Mouse (Mus musculus) C2C12 (cell line): ENCODE data around the gene Pgm1.

ENCODE experiments used
- CEBPB ChIP-seq: IDR thresholded peaks from one replicate; pipeline ENCODE4 v1.6.1; 2011; ENCODE audit warnings: low read depth, mild to moderate bottlenecking, control low read depth, moderate library complexity
- CTCF ChIP-seq: IDR thresholded peaks from one replicate; pipeline ENCODE4 v1.5.1; 2011; ENCODE audit not compliant: control insufficient read depth, insufficient read depth, insufficient read length
- FOSL1 ChIP-seq: IDR thresholded peaks from one replicate; pipeline ENCODE4 v1.8.0; 2011; ENCODE audit warnings: mild to moderate bottlenecking, low read length; ENCODE audit not compliant: poor library complexity, insufficient read depth, severe bottlenecking
- MAX ChIP-seq: IDR thresholded peaks from one replicate; pipeline ENCODE4 v1.6.1; 2011; ENCODE audit warnings: mild to moderate bottlenecking, control low read depth
- MYOD1 ChIP-seq: IDR thresholded peaks from one replicate; pipeline ENCODE4 v1.6.1; 2011; ENCODE audit warnings: low read depth; ENCODE audit not compliant: control insufficient read depth, insufficient read length
- MYOG ChIP-seq: IDR thresholded peaks from one replicate; pipeline ENCODE4 v1.6.1; 2011; ENCODE audit not compliant: control insufficient read depth, insufficient read length; ENCODE audit errors: extremely low read depth
- USF1 ChIP-seq: IDR thresholded peaks from one replicate; pipeline ENCODE4 v1.6.1; 2011; ENCODE audit warnings: low read depth, mild to moderate bottlenecking, control low read depth, moderate library complexity

- no peak for TF ChIP-seq CTCF
- TF ChIP-seq MYOD1 = no peak
- no peak for TF ChIP-seq USF1
- TF ChIP-seq CEBPB = no peak
- TF ChIP-seq MYOG = no peak
- no peak for TF ChIP-seq MAX
- TF ChIP-seq FOSL1 = no peak
Observed at GRCm38 (mm10) chr4:99881882-99882281, 47.3 kb upstream of the Pgm1 start.
